Mouse (Mus musculus) v-Abl transformed pro-B cells (cell line): ENCODE results near the gene Cog1.

ENCODE experiments used
- in situ Hi-C, 2 experiments: fragments of 400-800 bp; cut with MboI; formaldehyde crosslinking; loops; one replicate each; pipeline ENCODE4 v1.15.1; 2025; ENCODE audit not compliant: unreplicated experiment in 2 of 2

Cog1 gene

DNA sequence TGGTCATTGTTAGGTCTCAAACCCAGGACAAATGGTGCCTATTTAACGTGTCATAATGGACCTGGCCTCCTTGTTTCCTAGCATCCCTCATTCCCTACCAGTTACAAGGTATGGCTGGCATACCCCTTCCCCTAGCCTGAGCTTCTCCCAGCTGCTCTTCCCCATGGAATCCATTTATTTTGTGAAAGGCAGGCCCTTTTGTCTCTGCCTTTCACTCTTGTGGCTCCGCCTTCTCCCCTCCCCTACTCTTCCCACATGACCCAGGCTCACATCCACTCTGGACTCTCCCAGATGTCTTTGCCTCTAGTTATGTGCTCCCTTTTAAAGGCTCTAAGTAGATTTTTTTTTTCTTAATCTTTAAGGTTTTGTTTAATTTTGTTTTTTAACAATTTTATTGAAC lies 38.1 kb downstream of the Cog1 start:
- in situ Hi-C loops = loop anchor here in 1 of 2 experiments (25.0 kb wide), 2 partner anchors 1225 to 1475 kb away; partner anchors contain the start of gene Slc9a3r1

DNA sequence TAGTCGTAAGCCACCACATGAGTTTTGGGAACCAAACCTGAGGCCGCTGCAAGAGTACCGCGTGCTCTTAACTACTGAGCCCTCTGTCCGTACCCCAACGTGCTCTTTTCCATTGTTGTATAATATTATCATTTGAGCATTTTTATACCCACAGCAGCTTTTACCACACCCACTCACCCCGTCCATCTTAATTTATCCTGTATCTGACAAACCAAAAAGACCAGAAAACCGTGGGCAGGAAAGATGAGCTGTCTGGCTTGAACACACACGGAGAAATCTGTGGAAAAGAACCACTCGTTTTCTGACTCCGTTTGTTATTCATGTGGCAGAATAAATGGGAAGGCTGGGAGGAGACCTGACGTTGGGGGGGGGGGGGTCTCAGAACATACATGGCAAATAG lies 41.5 kb downstream of the Cog1 start:
- in situ Hi-C loops = loop anchor here in 1 of 2 experiments (25.0 kb wide), 2 partner anchors 1222 to 1472 kb away; partner anchors contain the start of gene Slc9a3r1

DNA sequence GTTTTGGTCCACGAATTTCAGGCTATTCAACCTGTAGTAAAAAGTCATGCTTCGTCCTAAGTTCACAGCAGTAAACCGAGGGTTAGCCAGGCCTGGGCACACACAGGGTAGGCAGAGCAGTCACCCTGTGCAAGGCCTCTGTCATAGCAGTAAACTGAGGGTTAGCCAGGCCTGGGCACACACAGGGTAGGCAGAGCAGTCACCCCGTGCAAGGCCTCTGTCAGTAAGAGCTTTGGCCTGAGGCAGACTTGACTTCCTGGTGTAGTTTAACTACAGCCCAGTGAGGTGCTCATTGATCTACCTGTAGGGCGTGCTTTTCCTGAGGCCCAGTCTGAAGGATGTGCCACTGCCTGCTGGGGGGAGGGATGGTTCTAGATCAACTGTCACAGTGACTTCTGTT lies 42.3 kb downstream of the Cog1 start:
- in situ Hi-C loops = loop anchor here in 1 of 2 experiments (25.0 kb wide), 2 partner anchors 1221 to 1471 kb away; partner anchors contain the start of gene Slc9a3r1

DNA sequence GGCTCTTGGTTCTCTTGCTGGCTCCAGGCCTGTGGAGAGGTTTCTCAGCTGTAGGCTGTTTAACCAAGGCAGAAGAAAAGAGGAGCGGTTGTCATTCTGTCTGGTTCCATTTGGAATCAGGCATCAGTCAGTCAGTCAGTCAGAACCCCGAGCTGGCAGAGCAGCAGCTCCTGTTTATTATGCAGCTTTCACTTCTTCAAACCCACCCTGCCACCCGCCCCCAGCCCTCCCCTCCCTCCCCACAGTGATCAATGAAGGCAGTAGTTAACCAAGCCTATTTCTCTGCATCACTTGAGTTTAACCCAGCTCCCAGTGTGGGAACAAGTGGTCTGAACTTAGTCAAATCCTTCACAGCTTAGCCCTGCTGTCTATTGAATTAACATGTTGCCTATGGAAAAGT lies 42.9 kb downstream of the Cog1 start:
- in situ Hi-C loops = loop anchor here in 1 of 2 experiments (25.0 kb wide), 2 partner anchors 1220 to 1470 kb away; partner anchors contain the start of gene Slc9a3r1

DNA sequence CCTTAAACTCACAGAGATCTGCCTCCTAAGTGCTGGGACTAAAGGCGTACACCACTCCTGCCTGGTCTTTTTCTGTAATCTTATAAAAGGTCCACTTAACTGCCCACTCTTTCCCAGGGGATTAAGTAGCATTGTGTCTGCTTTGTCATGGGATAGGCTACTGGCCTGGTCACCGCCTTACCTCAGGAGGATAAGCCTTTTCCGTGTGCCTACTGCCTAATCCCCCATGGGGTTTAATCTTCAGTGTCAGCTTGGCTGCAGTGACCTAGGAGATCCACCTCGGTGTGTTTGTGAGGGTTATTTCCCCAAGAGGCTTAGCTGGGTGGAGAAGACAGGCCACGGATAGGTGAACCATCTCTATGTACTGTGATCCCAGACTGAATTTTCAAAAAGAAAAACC lies 48.6 kb downstream of the Cog1 start:
- in situ Hi-C loops = loop anchor here in 1 of 2 experiments (25.0 kb wide), 2 partner anchors 1215 to 1465 kb away; partner anchors contain the start of gene Slc9a3r1

DNA sequence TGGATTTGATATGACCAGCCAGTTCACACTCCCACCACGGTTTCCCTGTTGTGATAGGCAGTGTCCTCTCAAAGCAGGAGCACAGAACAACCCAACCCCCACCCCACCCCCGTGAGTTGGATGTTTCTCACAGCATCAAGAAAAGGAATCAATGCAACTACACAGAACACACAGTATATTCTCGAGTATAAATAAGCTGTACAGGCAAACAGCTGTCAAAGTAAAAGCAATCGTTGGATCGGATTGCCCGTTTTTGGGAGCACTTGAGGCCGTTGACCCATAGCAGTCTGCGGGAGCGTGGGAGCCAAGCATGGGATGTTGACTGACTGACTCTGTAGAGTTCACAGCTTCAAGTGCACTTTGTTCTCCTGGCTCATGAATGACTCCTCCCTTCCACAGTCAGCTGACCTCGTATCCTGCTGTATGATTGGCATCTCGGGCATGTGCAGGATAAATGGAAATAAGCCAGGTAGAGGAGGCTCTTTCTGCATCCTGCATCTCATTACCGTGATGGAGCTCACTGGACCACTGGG lies 49.1 kb downstream of the Cog1 start:
- in situ Hi-C loops = loop anchor here in 1 of 2 experiments (25.0 kb wide), 2 partner anchors 1214 to 1464 kb away; partner anchors contain the start of gene Slc9a3r1

DNA sequence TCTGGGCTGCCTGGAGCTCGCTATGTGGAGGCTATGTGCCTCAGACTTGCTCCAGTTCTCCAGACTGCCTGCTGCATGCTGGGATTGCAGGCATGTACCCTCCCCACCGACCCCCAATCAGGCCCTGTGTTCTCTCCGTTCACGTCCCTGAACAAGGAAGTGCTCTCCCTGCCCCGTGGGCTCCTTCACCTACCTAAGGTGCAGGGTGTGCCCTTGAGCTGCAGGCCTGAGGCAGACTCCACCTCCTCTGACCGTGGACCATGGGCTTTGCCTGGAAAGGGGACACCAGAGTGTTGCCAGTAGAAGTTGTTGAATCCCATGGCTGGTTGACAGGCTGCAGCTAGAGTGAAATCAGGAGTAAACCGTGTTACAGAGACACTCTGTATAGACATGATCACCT lies 50.7 kb downstream of the Cog1 start:
- in situ Hi-C loops = loop anchor here (10.0 to 25.0 kb wide), 3 partner anchors 935 to 1463 kb away; partner anchors contain the start of gene Slc9a3r1 (in 1 of the 2)

DNA sequence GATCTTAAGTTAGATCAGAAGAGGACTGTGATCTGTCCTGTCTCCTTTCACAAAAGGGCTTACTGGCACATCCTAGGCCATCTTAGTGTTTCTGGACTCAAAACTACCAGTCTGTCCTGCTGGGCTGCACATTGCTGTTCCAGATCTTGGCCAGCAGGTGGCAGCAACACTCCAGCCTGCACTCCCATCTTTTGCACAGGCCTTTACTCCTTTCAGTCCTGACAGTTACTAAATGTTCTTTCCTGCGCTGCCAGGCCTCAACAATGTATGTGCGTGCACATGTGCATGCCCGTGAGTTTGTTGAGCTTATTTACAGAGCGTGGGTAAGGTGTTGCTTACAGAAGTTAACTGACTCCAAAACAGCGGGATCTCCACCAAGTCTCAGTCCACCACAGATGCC lies 54.8 kb downstream of the Cog1 start:
- in situ Hi-C loops = loop anchor here (10.0 to 25.0 kb wide), 2 partner anchors 931 to 1209 kb away; no protein-coding TSS in a partner anchor

DNA sequence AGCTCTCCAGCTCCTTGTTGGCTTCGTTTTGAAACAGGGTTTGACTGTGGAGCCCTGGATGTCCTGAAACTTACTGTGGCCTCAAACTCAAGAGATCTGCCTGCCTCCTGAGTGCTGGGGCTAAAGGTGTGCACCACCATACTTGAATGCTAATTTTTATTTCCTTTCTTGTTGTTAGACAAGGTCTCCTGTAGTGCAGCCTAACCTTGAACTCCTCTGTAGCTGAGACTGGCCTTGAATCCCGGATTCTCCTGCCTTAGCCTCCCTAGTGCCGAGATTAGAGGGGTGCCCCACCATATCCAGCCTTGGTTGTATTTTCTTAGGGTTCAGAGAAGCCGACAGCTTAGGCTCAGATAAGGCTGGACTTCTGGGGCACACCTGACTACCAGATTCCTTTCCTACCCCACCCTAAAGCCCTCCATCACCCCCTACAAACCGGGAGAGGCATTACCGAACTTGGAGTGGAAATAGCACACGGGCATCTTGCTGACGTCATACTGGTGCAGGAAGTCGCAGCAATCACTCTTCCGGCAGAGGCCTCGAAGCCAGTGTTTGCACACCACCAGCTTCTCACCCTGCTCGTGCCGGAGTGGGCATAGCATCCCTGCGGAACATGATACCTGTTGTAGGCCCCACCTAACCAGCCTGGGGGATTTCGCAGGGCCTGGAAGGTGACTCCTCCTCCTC lies 57.1 kb downstream of the Cog1 start:
- in situ Hi-C loops = loop anchor here (10.0 to 25.0 kb wide), 2 partner anchors 929 to 1206 kb away; no protein-coding TSS in a partner anchor

DNA sequence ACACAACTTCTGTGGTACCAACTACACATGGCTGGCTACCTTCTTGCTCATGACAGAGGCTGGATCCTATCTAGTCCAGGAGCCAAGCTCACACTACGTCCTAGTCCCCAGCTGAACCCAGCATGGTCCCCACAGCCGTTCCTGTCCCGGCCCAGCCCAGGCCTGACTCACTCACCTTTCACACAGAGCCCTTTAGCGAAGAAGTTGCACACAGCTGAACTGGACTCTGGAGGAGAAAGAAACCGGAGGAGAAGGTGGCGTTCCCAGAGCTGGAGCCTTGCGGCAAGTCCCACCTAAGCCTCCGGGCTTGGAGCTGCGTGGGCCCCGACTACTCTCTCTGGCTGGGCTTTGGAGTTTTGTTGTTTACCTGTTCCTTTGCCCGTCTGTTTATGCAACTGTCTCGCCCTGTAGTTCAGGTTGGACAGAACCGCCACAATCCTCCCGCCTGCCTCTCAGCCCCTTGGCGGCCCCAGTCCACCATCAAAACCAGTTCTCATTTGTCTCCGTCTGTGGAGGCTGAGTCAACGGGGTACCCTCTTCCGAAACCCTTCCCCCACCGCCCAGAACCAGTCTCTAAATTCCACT lies 59.8 kb downstream of the Cog1 start:
- in situ Hi-C loops = loop anchor here (10.0 to 25.0 kb wide), 2 partner anchors 926 to 1204 kb away; no protein-coding TSS in a partner anchor

DNA sequence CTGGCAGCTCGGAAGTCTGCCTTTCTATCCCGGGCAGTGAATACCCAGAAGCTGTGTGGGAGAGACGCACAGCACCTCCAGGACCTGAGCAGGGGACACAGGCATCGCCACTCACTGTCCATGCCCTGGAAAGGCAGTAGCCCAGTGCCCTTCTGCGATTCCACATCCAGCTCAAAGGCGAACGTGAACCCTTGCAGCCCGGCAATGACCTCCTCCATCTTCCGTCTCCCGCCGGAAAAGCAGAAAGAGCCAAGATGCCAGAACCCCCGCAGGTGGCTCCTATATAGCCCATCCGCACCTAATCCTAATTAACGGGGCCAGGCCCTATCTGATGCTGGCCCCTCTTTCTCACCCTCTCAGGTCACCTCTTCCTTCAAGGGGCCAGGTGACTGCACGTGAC lies 60.3 kb downstream of the Cog1 start:
- in situ Hi-C loops = loop anchor here (10.0 to 25.0 kb wide), 2 partner anchors 926 to 1203 kb away; no protein-coding TSS in a partner anchor

DNA sequence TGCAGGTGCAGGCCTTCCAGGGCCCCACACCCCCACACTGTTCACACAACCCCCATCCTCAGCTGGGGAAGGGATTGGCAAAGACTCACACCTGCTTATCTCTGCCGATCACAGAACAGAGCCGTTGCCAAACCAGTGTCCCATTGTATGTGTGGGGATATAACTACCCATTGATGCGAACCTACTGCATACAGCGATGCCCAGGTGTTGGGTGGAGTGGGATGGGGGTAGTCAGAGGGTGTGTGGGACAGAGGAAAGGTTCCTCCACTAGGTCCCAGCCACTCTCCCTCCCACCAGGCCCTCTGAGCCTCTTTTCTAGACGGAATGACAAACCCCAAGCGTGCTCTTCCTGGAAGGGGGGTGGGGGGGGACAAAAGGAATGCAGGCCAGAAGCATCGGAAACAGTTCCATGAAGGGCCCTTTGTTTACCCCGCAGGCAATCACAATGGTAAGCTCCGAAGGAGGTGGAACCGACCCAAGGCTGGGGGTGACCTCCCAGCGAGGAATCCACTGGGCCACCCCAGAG lies 60.8 kb downstream of the Cog1 start, which contains the start of gene Cpsf4l:
Gene Cpsf4l, minus strand, starts transcription at position 287 of the 526 bp plus-strand sequence.
- in situ Hi-C loops = loop anchor here (10.0 to 25.0 kb wide), 2 partner anchors 925 to 1203 kb away; no protein-coding TSS in a partner anchor

DNA sequence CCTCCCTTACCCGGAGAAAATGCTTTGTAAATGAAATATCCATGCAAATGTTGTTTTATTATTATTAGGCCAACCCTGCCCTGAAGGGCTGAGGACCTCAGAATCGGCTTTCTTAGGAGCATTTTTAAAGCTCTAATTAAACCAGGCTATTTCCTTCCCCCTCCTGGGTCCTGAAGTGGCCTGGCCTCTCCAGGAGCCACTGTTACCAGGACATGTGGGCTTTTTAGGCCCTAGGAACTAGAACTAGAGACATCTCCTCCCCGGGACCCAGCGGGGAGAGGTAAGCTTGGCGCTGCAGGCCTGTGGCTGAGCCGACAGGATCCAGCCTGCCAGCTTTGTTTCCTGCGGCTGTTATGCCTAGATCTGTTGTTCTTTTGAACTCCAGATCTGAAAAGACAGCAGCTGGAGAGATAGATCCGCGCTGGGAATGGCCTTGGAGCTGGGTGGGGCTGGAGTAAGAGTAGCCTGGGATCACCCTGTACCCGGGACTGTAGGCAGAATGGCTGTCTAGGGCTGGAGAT lies 61.3 kb downstream of the Cog1 start:
- in situ Hi-C loops = loop anchor here in 1 of 2 experiments (25.0 kb wide), 1 partner anchor 1202 kb away; no protein-coding TSS in a partner anchor

DNA sequence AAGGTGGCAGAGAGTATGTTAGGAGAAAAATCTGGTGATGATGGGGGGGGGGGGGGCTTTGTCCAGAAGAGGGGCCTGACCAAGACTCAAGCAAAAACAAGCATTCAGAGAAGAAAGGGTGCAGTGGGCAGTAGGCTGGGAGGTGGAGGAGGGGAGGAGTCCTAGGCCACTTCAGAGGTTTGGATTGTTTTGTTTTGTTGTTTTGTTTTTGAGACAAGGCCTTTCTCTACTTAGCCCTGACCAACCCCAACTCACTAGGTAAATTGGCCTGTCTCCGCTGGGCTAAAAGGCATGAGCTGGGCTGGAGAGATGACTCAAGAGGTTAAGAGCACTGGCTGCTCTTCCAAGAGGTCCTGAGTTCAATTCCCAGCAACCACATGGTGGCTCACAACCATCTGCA lies 62.1 kb downstream of the Cog1 start:
- in situ Hi-C loops = loop anchor here in 1 of 2 experiments (25.0 kb wide), 1 partner anchor 1201 kb away; no protein-coding TSS in a partner anchor

DNA sequence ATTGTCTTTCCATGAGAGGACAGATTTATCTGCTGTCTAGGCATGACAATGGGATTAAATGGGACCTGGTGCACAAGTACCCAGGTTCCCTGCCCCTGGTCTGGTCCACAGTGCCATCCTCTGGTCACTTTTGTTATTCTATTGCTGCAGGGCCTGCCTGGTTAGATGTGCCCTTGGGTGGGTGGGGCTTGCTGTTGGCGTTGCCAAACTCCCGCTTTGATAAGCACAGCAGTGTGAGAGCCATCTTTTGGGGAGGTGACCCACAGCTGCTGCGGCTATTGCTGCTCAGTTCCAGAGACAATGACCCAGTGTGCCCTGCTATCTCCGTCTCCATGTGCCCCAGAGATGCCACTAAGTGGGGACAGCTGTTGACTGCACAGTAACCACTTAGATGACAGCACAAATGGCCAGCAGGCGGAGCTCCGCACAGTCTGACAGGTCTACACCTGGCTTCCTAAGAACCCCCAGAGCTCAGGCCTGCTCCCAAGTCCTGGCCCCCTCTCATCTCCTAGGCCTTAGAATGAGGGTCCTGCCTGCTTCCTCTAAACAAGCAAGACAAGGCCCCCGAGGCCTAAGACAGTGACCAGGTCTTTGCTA lies 66.2 kb downstream of the Cog1 start:
- in situ Hi-C loops = loop anchor here in 1 of 2 experiments (25.0 kb wide), 1 partner anchor 1197 kb away; no protein-coding TSS in a partner anchor

DNA sequence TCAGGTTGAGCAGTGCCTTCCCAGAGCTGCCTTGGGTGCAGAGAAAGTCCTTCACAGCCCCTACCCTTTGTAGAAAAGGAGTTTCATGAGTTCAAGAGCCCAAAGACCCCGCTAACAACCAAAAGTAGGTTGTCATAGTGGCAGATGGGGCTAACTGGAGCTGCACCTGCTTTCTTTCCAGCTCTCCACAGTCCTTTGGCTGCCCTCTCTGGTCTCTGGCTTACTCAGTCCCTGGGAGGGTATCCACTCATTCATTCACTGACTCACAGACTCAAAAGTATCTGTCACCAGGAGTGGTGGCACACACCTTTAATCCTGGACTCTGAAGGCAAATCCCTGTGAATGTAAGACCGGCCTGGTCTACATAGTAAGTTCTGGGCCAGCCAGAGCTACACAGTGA lies 67.2 kb downstream of the Cog1 start:
- in situ Hi-C loops = loop anchor here in 1 of 2 experiments (25.0 kb wide), 1 partner anchor 1196 kb away; no protein-coding TSS in a partner anchor
